Comparison of ENCODE assay signal across 28 mouse cellular contexts in the genomic region with DNA sequence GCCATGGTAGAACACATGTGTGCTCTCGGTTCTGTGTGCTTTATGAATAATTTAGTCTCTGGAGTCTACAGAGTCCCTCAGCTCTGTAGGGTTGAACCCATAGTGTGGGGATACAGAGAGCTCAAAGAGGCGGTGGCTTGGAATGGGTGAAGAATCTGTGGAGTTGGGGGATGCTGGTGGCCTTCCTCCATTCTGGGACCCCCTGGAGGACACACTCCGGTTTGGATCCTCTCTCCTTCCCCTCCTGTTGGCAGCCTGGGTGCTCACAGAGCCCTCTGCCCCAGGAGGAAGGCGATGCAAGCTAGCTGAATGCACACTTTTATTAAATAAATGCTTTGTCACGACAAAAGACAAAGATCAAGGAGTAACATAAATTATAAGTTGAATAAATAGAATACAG. TPM values are rescaled to one million over a fixed set of nuclear protein-coding genes. Genes with fewer than 3 reads are reported as not detected.
"Had no signal": no experiment of that assay in that cellular context is flagged by ENCODE, and none has a peak within 500 bp of the region (broad histone marks: within the 10 kb centered on the region; RNA-seq: fewer than 3 reads in every experiment).

No protein-coding gene starts in this region.

- H3K4me2 ChIP-seq: limb, embryonic 12.5 days; limb, embryonic 13.5 days; limb, embryonic 15.5 days; liver, embryonic 11.5 days; liver, embryonic 12.5 days; liver, embryonic 13.5 days; liver, embryonic 15.5 days; lung, embryonic 14.5 days; lung, embryonic 15.5 days; midbrain, embryonic 12.5 days; midbrain, embryonic 15.5 days had no signal

- H3K27ac ChIP-seq: left cerebral cortex, adult 2 months; limb, embryonic 10.5 days; limb, embryonic 12.5 days; limb, embryonic 13.5 days; limb, embryonic 15.5 days; liver, embryonic 12.5 days; liver, embryonic 13.5 days; liver, embryonic 14.5 days; liver, embryonic 15.5 days; lung, embryonic 15.5 days; macrophage; midbrain, embryonic 12.5 days; midbrain, embryonic 15.5 days had no signal

- ATAC-seq: liver, embryonic 12.5 days; liver, postnatal 0 days; lung, postnatal 0 days; midbrain, embryonic 16.5 days had no signal

- H3K27me3 ChIP-seq: limb, embryonic 12.5 days; limb, embryonic 13.5 days; limb, embryonic 15.5 days; liver, embryonic 12.5 days; liver, embryonic 13.5 days; liver, embryonic 15.5 days; lung, embryonic 15.5 days; midbrain, embryonic 12.5 days; midbrain, embryonic 15.5 days had no signal

- H3K9ac ChIP-seq: limb, embryonic 12.5 days; limb, embryonic 13.5 days; limb, embryonic 15.5 days; liver, embryonic 12.5 days; liver, embryonic 13.5 days; liver, embryonic 14.5 days; liver, embryonic 15.5 days; liver, postnatal 0 days; lung, embryonic 14.5 days; lung, embryonic 15.5 days; midbrain, embryonic 12.5 days; midbrain, embryonic 15.5 days had no signal

- H3K4me1 ChIP-seq: limb, embryonic 10.5 days; limb, embryonic 12.5 days; liver, embryonic 12.5 days; liver, embryonic 13.5 days; megakaryocyte, embryonic 14.5 days had no signal

- H3K9me3 ChIP-seq: limb, embryonic 10.5 days; limb, embryonic 12.5 days; limb, embryonic 13.5 days; limb, embryonic 15.5 days; liver, embryonic 12.5 days; liver, embryonic 13.5 days; liver, embryonic 15.5 days; lung, embryonic 15.5 days; megakaryocyte, embryonic 14.5 days; midbrain, embryonic 10.5 days; midbrain, embryonic 12.5 days; midbrain, embryonic 15.5 days had no signal

- DNase-seq: left cerebral cortex, postnatal 4 days; liver; liver, embryonic 13.5 days; liver, postnatal 0 days; lung, adult 18-20 months; lung, adult 2 months; lung, embryonic 14.5 days; lung, postnatal 10 days; lung, postnatal 14 days; lung, postnatal 36 days; midbrain, embryonic 14.5 days had no signal

- H3K4me3 ChIP-seq: left cerebral cortex, adult 2 months; limb, embryonic 10.5 days; limb, embryonic 12.5 days; limb, embryonic 13.5 days; limb, embryonic 15.5 days; liver, embryonic 12.5 days; liver, embryonic 13.5 days; liver, embryonic 15.5 days; lung, embryonic 15.5 days; megakaryocyte, embryonic 14.5 days; midbrain, embryonic 10.5 days; midbrain, embryonic 12.5 days; midbrain, embryonic 15.5 days had no signal

- H3K36me3 ChIP-seq: liver, embryonic 12.5 days; liver, embryonic 13.5 days; liver, embryonic 15.5 days; midbrain, embryonic 15.5 days had no signal

RNA-seq across cellular contexts. Expression of a gene that starts 33.3 kb away (rescaled TPM):
- polyA plus RNA-seq: macrophage had no signal
